Mouse (Mus musculus): ENCODE measurements around the gene Fgfr2.

DNA sequence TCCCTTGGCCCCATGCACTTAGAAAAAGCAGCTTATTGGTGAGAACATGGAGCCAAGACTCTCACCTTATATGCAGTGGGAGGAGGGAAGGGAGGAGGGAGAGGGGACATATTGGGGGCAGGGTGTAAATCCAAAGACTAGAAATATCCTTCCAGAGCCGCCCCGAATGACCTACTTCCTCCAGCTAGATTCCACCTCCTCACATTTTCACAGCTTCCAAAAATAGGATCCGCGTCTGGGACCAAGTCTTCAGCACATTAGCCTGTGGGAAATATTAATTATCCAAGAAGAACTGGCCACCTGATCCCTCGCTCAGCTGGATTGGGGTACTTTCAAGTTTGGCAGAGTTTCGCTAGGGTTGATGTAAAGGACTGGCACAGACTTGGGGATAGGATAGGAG, 683.2 kb downstream of the Fgfr2 start:
- no peak for TF ChIP-seq POLR2A (IDR thresholded peaks at IDR 0.05; ENCODE audit: low read depth, low read length)
- TF ChIP-seq CTCF (conservative IDR thresholded peaks at IDR 0.05; ENCODE audit: insufficient read depth, insufficient read length, low read depth, low read length), result no peak

Data from kidney, adult 2 months (tissue).